Mouse (Mus musculus) kidney, postnatal 36 days (tissue): ENCODE data around the gene Wdr78.

Experiments used
- DNase-seq, 2 experiments: peaks; one replicate each; pipeline ENCODE4 v3.0.0; 2021 to 2022; ENCODE audit warnings: mixed read lengths in 2 of 2

Gene Wdr78

GRCm38 (mm10) chr4:103048046-103048445 lies 66.3 kb downstream of the Wdr78 start:
- DNase-seq: no peak

- DNase-seq: no peak
Measured at GRCm38 (mm10) chr4:103042997-103043396, 71.4 kb downstream of the Wdr78 start.

DNA sequence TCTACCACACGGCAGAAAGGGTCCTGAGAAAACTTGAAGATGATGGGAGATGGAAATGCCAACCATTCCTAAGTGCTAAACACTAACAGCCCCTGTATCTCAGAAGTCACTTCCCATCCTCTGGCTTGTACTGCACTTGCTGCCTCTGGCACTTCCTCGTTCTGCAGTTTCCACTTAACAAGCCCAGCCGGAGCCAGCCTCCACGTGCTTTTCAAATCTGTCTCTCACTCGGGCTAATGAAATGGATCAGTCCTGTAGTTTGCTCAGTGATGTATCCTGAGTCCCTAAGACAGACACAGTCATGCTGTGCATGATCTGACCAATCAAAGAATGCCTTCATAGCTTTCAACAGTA lies 74.5 kb downstream of the Wdr78 start:
- DNase-seq: no peak

GRCm38 (mm10) chr4:103039103-103039837 lies 75.1 kb downstream of the Wdr78 start:
- no peak for DNase-seq

DNA sequence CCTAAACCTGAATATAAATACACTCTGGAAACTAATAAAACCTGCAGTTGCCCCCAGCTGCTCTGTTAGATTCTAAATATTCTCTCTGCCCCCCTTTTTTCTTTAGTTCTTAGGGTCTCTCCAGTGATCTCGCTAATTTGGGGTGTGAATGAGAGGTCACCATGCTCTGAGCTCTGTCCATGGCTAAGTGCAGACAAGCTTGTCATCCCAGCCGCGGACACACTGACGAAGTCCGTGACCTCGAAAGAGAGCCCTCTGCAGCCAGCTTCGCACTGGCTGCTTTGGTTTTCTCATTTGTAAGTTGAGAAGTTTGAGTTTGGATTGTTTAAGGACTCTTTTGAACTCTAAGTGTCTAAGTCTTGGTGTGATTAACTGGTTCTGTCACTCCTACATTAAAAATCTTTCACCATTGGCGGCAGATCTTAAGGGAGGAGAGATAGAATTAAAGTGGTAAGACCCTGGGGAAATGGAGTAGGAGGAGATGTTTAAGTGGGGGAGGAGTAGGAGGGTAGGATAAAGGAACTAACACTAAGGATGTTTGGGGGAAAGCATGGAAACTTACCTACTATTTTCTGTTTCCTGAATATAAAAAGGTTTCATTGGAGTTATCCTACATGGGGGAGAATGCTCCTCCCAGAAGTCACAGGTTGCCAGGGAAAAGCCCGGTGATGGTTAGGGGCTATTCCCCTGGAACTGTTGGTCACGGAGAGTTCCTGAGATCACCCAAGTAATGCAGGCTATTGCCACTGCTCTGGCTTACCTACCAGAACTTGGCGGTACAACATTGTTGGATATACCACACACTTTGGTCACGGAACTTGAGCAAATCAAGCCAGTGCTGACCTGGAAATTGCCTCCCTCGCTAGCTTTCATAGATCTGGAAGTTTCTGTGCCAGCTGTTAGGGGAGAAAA lies 85.9 kb downstream of the Wdr78 start:
- no peak for DNase-seq

DNA sequence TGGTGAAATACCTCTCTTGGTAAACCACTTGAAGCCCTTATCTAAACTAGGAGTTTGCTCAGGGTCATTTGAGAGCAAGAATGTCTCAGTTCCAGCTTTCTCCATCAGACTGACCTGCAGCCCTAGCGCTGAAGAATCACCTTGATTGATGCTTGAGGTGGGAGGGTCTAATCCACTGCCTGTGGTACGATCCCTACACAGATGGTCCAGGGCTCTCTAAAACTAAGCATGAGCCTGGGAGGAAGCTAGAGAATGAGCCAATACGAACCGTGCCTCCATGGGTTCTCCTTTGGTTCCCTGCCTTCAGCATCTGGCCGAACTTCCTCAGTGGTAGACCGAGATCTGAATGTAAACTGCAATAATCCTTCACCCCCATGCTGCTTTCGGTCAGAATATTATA lies 86.6 kb downstream of the Wdr78 start:
- no peak for DNase-seq

GRCm38 (mm10) chr4:103026621-103027020 lies 87.7 kb downstream of the Wdr78 start, which contains the start of gene Insl5:
Gene Insl5, minus strand, starts transcription at chr4:103026842.
- no peak for DNase-seq

DNA sequence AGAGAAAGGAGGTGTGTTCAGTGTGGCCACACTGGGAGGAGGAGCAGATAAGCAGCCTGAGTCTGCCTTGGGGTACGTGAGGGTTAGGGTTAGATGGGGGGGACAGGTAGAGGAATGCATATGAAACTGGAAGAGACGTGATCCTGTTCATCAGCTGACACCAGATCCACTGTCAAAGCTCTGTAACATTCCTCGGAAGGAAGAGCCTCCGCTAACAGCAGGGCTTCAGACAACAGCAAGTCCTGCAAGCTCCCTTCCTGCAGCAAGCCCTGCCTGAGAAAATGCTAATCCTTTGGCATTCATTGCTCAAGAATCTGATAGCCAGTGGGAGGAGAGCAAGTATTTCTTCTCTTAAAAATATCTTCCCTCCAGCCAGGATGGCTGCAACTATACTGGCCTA lies 100.9 kb downstream of the Wdr78 start:
- DNase-seq: peak in 1 of 2 experiments; percentile 0

- no peak for DNase-seq
Measured at GRCm38 (mm10) chr4:103011823-103012222, 102.5 kb downstream of the Wdr78 start.

- no peak for DNase-seq
Measured at GRCm38 (mm10) chr4:103010734-103011133, 103.6 kb downstream of the Wdr78 start.

- DNase-seq: peak in 1 of 2 experiments; percentile 1
Measured at GRCm38 (mm10) chr4:103006943-103007418, 107.4 kb downstream of the Wdr78 start.

- DNase-seq: no peak
Measured at GRCm38 (mm10) chr4:103006266-103006665, 108.1 kb downstream of the Wdr78 start.

DNA sequence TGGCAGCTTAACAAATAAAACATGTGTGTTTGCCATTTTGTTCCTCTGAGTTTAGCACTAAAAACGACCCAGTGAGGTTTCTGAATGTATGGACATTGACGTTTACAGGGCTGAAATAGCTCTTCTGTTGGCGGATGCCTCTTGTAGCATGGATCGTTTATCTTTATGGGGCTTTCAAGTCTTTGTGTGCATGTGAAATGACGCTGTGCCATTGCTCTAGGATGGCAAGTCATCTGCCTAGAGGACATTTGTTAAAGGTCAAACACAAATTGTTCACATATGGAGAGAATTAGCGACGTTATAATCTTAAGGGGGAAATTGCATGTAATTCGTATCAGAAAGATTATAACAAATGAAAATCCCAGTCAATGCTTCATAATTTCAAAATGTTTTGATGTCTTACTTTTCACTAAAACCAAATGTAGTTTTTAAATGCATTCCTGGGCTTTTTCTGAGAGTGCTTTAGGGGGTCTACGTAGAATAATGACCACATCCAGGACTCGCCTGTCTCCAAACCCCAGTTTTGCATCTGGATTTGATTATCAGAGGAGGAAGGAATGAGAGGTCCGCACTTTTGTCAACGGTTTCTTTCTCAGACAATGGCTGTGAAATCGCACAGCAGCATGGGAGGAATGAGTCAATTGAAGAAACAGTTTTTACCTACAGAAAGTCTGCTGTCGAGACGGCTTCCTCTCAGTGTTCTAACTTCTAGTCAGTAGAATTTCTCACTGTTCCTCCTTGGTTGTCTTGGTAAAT lies 109.0 kb downstream of the Wdr78 start:
- no peak for DNase-seq

DNA sequence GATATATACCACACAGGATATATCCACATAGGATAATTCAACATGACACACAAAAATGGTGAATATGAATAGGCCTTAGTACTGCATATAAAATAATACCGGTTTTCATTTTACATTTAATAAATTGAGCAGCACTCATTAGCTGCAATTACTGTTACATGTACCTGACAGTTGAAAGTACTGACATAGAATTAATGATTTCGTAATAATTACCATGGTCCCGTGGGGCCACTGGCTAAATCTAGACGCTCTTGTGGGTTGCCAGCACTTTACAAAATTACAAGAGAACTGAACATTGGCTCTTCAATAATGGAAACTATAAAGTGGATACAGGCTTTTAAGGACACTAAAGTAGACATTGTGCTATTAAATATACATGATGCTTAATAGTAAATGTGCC lies 109.7 kb downstream of the Wdr78 start:
- DNase-seq: no peak

GRCm38 (mm10) chr4:102991685-102992084 lies 122.7 kb downstream of the Wdr78 start:
- DNase-seq: no peak

GRCm38 (mm10) chr4:102990595-102991340 lies 123.6 kb downstream of the Wdr78 start:
- DNase-seq: no peak

- DNase-seq: no peak
Measured at GRCm38 (mm10) chr4:102990016-102990415, 124.3 kb downstream of the Wdr78 start.

GRCm38 (mm10) chr4:102989391-102989790 lies 125.0 kb downstream of the Wdr78 start:
- no peak for DNase-seq

- DNase-seq: no peak
Measured at GRCm38 (mm10) chr4:102988526-102988925, 125.8 kb downstream of the Wdr78 start.
